Mouse (Mus musculus) layer of hippocampus, postnatal 14 days (tissue): Measurements from ENCODE around the gene Gm39566. TPM values are rescaled to one million over a fixed set of nuclear protein-coding genes. Genes with fewer than 3 reads are reported as not detected.

Experiments
- DNase-seq, 2 experiments: peaks; one replicate each; pipeline ENCODE4 v3.0.0; 2021 to 2022; ENCODE audit warnings: low spot score in 2 of 2, mixed read lengths in 1 of 2
- total RNA-seq, 2 experiments: library from RNA; stranded (reverse); gene quantifications; 2 replicates each; pipeline ENCODE4 v1.2.3; 2021

The Gm39566 gene
- total RNA-seq, 2 experiments from 2014 or later, result not detected

DNA sequence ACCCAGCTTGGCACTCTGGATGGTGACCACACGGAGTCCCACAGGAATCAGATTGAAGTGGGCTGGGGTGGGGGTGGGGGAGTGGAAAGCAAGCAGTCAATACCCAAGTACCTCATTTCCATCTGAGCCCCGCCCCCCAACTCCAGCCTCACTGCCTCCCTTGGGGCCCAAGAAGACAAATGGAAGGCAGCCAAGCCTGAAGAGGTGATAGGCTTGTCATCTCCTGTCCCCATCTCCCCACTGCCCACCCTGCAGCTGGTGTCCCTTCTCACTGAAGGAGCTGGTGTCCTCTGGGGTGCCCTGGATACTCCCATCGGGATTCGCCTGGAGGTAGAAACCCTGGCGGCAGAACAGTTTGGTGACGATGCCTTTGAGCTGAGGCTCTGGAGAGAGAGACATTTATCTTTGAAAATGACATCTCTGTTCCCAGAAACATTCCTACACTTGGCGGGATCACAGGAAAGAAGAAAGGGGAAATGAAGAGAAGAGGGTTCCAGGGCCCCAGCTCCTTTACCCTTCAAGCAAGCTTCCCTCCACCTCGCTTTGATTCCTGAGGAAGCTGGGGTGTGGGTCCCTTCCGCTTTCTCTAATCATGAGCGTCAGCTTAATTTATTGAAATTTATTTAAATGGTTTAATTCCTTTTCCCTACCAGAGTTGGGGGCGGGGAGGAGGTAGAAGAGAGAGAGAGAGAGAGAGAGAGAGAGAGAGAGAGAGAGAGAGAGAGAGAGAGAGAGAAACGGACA, 15.5 kb downstream of the Gm39566 start:
- DNase-seq, result no peak

DNA sequence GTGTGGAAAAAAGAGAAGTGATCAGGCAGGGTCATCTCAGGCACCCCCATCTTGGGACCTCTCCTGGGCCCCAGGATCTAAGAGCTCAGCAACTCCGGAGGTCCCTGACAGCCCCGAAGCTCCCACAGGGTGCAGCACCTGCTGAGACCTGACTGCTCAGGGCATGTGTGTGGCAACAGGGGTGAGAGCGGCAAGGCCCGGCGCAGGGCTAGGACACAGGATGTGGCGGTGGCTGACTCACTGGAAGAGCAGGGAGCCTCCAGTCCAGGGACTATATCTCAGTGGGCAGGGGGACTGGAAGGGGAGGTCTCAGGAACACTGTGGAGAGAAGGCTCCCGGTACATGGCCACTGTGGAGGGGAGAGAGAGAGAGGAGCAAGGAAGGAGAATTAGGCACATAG, 17.2 kb downstream of the Gm39566 start:
- DNase-seq, result no peak

DNA sequence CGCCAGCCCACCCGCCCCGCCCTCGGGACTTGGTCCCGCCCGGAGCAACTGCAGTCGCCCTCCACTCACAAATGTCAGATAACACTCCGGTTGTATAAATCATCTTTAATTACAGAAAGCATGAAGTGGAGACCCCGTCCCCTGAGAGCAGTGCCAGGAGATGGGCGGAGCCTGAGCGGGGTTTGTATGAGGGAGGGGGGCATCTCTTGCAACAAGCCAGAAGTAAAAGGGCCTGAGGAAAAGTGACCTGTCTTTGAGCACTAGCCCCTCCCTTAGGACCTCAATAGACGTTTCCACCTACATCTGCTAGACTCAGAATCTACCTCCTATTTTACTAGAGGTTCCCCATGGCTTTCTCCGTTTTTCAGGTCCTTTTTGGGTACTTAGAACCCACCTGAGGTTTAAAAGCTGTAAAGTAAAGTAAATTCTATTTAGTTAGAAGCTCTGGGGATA, 19.1 kb downstream of the Gm39566 start:
- no peak for DNase-seq

DNA sequence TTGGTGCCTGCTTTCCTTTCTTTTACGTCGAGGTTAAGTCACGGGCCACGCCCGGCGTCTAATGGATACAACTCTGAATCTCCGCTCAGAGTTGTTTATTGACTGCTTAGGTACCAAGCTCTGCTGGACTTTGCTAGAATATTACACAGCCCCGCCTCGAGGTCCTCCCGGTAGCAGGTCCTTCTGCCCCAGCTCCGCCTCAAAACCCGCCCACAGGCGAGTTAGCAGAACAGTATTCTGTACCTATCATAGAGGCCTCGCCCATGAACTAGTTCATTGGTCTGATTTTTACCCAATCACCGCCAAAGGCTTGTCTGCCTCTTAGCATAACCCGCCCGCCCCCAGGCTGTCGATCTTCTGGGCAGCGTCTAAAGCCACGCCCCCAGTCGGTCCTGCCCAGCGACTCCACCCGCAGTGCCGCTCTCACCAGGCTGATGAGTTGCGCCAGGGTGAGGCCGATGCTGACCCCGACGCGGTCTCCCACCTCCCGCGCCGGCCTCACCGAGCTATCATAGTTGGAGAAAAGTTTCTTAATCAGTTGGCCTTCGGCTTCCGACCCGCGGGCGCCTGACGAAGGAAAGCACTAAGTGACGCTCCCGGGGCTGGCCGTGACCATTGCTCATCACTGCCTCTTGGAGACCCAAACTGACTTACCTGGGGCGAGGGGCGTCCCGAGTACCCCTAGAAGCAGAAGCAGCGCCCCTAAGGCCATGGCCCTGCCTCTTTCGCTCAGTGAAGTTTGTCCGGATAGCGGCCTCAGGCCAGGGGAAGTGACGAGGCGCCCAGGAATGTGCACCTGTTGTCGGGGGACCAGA, 19.7 kb downstream of the Gm39566 start, which contains the start of gene Chrnb1:
Gene Chrnb1, minus strand, starts transcription at position 776 of the 815 bp plus-strand sequence.
- DNase-seq, result peak; percentile 78 to 95

DNA sequence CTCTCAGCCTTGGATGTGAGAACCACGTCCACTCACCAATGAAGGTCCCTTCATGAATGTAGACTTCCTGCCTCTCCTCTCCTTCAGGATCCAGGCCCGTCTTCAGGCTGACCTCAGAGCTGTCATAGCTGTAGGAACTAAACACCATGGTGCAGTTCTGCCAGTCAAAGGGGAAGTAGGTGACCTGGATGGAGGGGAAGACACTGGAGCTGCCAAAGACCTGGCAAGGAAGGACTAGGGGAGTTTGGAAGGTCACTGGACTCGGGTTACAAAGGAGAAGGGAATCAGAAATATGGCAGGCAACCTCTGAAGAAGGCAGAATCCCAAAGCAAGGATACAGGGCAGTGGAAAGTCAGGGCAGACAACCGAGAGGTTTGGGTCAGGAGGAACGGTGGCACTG, 21.7 kb downstream of the Gm39566 start:
- no peak for DNase-seq

DNA sequence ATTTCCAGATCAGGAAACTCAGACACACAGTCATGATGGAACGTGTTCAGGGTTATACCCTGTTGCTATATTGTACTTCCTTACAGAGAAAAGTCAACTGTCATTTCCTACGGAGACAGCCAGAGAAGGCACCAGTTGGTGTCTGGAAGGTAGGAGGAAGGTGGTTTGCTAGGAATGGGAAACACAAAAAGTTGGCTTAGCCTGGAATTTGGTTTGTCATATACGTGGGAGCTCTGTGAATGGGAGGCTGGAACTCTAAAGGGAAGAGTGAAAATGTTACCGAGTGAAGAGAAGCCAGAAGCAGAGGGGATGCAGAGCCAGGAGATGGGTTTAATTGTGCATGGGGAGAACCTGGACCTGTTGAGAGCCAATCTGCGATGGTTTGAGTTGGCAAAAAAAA, 23.7 kb downstream of the Gm39566 start:
- no peak for DNase-seq

DNA sequence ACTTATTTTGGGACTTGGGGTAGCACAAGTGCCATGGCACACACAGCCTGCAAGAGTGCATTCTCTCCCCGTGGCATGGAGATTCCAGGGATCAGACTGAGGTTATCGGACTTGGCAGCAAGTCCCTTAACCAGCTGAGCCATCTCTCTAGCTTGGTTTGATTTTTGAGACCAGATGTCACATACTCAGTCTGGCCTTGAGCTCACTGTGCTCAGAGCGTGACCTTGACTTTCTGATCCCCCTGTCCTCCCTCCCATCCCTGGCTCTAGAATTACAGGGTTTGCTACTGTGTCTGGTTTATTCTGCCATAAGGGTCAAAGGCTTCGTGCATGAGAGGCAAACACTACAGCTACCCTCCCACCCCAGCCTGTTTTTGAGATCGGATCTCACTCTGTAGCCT, 25.7 kb downstream of the Gm39566 start:
- DNase-seq, result no peak

DNA sequence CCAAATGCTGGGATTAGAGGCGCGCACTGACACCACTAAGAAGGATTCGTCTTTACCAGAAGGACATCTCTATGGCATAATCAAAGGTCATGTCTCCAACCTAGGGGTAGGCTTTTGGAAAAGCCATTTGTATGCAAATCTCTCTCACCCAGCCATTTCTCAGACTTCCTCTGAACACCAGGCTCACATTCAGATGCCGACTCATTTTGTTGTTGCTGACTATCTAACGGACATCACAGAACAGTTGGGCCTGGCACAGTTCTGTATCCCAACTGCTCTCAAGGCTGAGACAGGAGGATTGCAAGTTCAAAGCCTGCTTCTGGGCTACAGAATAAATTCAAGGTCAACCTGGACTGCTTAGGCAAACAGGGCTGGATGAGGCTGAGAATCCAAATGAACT, 27.8 kb downstream of the Gm39566 start:
- DNase-seq, result no peak

DNA sequence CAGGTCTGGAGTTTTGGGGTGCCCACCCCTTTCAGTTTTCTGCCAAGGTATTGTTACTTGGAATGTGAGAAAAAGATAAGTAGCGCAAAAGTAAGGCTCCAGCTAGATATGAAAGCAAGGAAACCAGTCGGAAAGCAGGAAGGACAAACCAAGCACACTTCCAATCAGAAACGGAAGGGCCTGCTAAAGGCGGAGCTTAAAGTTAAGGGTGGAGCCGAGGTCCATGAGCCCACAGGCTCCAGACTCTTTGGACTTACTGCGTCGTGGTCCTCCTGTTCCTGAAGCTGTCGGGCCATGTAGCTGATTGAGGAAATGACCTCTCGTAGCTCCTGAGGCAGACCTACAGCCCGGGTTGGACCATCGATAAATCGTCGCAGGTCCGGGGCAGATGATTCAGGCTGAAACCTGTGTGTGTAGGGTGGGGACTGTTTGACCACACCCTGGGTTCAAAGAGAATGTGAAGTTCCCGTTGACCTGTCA, 30.3 kb downstream of the Gm39566 start:
- DNase-seq, result no peak

DNA sequence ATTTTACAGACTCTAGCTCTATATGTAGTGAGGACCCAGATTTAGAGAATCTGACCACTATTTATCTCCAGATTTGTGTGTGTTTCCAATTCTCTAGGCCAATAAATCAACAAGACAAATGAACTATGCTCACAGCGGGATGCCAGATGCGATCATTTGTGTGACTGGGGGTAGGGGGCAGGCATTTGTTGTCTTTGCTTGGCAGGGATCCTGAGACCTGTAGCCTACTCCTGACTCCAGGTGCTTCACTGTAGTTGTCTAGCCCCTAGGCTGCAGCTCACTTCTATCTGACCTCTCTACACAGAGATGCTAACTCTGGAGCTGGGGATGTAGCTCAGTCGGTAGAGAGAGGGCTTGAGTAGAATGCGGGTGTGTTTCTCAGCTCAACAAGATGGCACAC, 33.3 kb downstream of the Gm39566 start:
- no peak for DNase-seq

DNA sequence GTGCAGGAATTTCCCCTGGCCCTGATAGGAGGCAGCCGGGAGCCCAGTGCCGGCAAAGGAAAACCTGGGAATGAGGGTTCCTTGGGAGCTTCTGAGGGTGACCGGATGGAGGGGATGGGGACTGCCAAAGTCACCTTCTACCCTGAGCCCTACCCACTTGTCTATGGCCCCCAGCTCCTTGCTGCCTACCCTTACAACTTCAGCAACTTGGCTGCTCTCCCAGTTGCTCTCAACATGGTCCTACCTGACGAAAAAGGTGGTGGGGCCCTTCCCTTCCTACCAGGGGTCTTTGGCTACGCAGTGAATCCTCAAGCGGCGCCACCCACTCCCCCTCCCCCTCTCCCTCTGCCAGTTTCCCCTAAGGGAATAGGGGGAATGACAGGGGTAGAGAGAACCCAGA, 36.1 kb downstream of the Gm39566 start:
- no peak for DNase-seq

DNA sequence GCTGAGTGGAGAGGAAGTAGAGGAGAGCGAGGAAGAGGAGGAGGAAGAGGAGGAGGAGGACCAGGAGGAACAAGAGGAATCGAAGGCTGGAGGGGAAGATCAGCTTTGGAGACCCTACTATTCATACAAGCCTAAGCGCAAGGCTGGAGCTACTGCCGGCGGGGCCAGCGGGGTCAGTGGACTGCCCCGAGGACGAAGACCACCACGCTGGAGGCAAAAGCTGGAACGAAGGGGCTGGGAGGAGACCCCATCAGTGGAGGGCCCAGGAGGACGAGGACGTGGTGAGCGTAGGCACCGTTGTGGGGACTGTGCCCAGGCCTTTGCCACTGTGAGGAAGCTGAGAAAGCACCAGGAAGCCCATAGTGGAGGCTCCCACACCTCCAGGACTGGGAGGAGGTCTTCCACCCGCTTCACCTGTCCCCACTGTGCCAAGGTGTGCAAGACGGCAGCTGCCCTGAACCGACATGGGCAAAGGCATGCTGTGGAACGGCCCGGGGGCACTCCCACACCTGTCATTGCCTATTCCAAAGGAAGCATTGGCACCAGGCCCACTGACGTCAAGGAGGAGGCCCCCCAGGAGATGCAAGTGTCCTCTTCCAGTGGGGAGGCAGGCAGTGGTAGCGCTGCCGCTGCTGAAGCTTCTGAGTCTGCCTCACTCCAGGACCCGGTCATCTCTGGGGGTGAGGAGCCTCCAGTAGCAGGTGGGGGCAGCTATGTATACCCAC, 36.7 kb downstream of the Gm39566 start:
- DNase-seq, result no peak

DNA sequence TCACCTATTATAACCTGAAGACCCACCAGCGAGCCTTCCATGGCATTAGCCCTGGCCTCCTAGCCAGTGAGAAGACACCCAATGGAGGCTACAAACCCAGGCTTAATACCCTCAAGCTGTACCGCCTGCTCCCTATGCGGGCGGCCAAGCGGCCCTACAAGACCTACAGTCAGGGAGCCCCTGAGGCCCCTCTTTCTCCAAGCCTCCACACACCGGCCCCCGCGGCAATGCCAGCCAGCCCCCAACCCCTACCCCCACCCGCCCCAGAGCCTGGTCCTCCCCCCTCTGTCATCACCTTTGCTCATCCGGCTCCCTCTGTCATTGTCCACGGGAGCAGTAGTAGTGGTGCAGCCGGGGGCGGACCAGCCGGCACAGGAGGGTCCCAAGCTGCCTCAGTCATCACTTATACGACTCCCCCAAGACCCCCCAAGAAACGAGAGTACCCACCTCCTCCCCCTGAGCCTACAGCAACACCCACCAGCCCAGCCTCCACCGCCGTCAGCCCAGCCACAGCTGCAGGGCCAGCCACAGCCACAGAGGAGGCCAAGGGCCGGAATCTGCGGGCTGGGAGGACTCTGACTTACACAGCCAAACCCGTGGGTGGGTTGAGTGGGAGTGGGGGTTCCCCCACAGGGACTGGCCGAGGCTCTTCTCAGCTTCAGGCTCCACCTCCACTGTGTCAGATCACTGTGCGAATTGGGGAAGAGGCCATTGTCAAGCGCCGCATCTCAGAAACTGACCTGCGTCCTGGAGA, 37.4 kb downstream of the Gm39566 start:
- DNase-seq, result no peak

DNA sequence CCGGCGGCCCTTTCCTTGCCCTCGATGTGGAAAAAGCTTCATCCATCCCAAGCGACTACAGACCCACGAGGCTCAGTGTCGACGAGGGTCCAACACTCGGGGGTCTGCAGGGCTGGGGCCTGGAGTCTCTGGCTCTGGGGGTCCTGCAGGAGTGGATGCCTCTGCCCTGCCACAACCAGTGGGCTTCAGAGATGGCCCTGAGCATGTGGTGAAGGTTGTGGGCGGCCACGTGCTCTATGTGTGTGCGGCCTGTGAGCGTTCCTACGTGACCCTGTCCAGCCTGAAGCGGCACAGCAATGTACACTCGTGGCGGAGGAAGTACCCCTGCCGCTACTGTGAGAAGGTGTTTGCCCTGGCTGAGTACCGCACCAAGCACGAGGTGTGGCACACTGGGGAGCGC, 38.6 kb downstream of the Gm39566 start:
- DNase-seq, result no peak

DNA sequence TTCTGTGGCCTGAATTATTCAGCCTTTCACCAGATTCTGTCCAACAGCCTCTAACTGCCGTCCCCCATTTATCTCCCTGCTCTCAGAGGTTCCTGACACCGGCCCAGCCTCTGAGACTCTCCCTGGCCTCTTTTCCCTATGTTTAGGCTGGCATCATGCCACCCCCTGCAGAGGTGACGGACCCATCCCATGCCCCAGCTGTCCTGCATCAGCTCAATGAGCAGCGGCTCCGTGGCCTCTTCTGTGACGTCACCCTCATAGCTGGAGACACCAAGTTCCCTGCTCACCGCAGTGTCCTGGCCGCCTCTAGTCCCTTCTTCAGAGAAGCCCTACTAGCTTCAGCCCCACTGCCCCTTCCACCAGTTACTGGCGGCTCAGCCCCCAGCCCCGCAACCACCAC, 39.4 kb downstream of the Gm39566 start:
- no peak for DNase-seq

DNA sequence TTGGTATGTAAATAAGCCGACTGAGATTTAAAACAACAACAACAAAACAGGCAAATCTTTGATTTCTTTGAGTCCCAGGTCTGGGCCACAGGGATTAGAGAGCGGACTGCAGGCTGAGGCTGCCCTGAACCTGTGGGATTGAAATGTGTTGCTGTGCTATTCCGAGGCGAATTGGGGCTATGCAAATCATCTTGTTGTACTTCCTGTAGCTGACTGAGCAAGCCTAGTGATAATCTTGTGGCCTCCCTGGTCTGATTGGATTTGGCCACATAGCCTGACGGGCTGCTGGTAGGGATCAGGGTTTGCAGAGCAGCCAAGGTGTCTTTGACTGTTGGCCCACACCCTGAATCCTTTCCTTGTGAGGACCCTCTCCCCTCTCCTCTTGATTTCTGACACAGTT, 40.1 kb downstream of the Gm39566 start:
- no peak for DNase-seq

DNA sequence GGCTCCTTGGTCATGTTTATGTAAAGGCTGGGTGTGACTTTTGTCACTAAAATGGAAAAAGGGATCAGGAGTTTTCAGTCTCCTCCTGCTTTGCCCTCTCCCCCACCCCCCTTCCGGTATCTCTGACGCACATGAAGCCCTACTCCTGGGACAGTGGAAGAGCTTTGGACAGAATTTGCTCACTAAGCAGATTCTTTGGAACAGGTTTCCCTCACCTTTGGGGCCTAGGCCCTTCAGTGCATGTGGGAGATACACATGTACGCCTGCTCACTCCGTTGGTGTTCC, 47.5 kb downstream of the Gm39566 start:
- DNase-seq, result no peak

DNA sequence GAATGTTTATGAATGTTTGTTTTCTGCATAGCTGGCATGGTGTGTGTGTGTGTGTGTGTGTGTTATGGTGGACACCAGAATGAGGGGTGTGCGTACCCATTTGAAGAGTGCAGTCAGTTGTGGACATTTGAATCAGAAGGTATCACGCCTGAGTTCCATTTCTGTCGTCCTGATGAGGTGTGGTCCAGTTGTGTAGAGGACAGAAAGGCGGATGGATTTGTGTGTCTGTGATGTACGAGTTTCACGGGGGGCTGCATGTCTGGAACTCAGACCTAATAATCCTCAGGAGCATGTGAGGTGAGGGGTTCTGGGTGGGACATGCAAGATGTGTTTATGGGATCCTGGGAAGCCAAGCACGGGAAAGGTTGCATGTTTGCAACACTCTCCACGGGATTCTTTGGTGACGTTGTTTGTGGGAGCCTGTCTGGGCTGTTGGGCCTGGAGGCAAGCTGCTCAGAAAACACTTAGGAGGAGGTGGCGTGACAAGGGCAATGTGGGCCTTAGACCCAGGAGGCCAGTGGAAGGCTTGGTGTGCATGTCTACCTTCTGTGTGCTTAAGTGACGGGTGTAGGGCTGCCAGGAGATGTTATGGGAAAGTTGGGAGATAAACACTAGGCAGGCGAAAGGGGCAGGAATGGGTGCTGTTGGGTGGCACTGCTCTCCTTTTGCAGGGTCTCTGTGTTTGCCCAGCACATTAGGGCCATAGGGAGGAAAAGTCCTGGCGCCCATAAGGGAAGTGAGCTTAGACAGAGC, 48.0 kb downstream of the Gm39566 start:
- no peak for DNase-seq

DNA sequence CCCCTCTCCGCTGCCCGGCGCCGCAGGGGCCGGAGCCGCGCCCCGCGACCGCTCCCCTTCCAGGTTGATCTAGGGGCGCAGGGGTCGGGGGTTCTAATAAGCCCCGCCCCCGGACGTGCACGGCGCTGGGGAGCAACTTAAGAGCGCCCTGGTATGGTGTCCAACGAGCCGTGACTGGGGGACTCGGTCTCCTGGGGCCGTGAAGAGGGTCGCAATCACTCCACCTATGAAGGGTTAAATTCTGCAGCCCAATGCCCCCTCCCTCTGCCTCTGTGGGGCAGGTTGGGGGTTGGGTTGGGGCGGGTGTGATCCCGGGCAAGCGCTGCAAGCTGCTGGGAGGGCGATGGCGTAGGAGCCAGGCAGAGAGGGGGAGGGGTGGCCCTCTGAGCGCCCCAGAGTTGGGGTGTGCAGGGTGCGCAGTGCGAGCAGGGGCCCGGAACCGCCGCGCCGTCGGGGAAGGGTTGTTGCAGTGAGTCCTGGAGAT, 48.9 kb downstream of the Gm39566 start:
- peak; percentile 71 to 73 for DNase-seq
